Mouse (Mus musculus) spleen, adult 2 months (tissue): ENCODE results near the gene Slc39a13. TPM values are rescaled to one million over a fixed set of nuclear protein-coding genes. Genes with fewer than 3 reads are reported as not detected.

ENCODE experiments used
- DNase-seq, 2 experiments: peaks; one replicate each; pipeline versions ENCODE4 v3.0.0 to v3.0.0-alpha.2; 2012 to 2021; ENCODE audit warnings: low spot score in 2 of 2, low read depth in 1 of 2
- H3K27ac ChIP-seq: fragments of 200-500 bp; 2 replicates; pipeline ENCODE4 v1.5.1; 2012; ENCODE audit warnings: low read length, inconsistent platforms; ENCODE audit not compliant: insufficient read depth
- H3K27me3 ChIP-seq: fragments of 200-500 bp; 2 replicates; pipeline ENCODE4 v1.6.1; 2012; ENCODE audit warnings: mild to moderate bottlenecking, moderate library complexity, low read length, inconsistent platforms; ENCODE audit not compliant: control insufficient read depth, insufficient read depth
- H3K36me3 ChIP-seq: fragments of 200-500 bp; 2 replicates; pipeline ENCODE4 v1.6.1; 2012; ENCODE audit warnings: mild to moderate bottlenecking, low read length, inconsistent platforms; ENCODE audit not compliant: control insufficient read depth, insufficient read depth
- H3K4me1 ChIP-seq: fragments of 200-500 bp; 2 replicates; pipeline ENCODE4 v1.6.1; 2011; ENCODE audit warnings: inconsistent platforms; ENCODE audit not compliant: control insufficient read depth, insufficient read depth, insufficient read length
- H3K4me3 ChIP-seq: fragments of 200-500 bp; 2 replicates; pipeline ENCODE4 v1.5.1; 2011; ENCODE audit warnings: mild to moderate bottlenecking, inconsistent platforms; ENCODE audit not compliant: insufficient read depth, insufficient read length; ENCODE audit errors: extremely low read depth
- CTCF ChIP-seq: fragments of 200-500 bp; IDR thresholded peaks from 2 replicates; pipeline ENCODE4 v1.5.1; 2011; ENCODE audit warnings: mild to moderate bottlenecking, inconsistent platforms; ENCODE audit not compliant: insufficient read depth, insufficient read length, insufficient replicate concordance; ENCODE audit errors: extremely low read depth
- POLR2A ChIP-seq: fragments of 200-500 bp; IDR thresholded peaks from 2 replicates; pipeline ENCODE4 v1.6.1; 2011; ENCODE audit warnings: low read depth, low read length, inconsistent platforms
- WGBS: fragments of 180-500 bp; shearing (Covaris S2); methylation state at CpG from one replicate; pipeline ENCODE4 v1.1.7; 2018; 5-methylcytosine and 5-hydroxymethylcytosine counted together
- polyA plus RNA-seq: library from polyadenylated mRNA; depleted of rRNA; stranded (reverse); fragments of >200 nt; gene quantifications from 2 replicates; pipeline ENCODE4 v1.2.3, GENCODE M21; 2012

The Slc39a13 gene
- polyA plus RNA-seq, 1 experiment: 31.3 TPM

GRCm38 (mm10) chr2:91109241-91109640, 39.0 kb upstream of the Slc39a13 start:
- H3K4me3 ChIP-seq: no peak overlapping the region
- 91% methylated on average over 5 of the region's 5 CpGs for WGBS

GRCm38 (mm10) chr2:91108156-91108555, 37.9 kb upstream of the Slc39a13 start:
- DNase-seq: no peak
- no peaks in the 10 kb centered on the region for H3K27me3 ChIP-seq
- WGBS: 85% methylated on average over 3 of the region's 3 CpGs
- peaks cover 10% of the 10 kb centered on the region for H3K36me3 ChIP-seq
- H3K27ac ChIP-seq: no peak overlapping the region
- no peak overlapping the region for H3K4me3 ChIP-seq
- H3K4me1 ChIP-seq: no peaks in the 10 kb centered on the region
- TF ChIP-seq POLR2A (no peak), CTCF (no peak)

More at GRCm38 (mm10) chr2:91109241-91109640, 39.0 kb upstream of the Slc39a13 start:
- Histone ChIP-seq H3K27me3 (no peaks in the 10 kb centered on the region), H3K36me3 (peaks cover 15% of the 10 kb centered on the region), H3K4me1 (no peaks in the 10 kb centered on the region), H3K27ac (no peak overlapping the region)
- TF ChIP-seq CTCF (no peak), POLR2A (no peak)
- no peak for DNase-seq

- 12% methylated on average over 7 of the region's 7 CpGs for WGBS
Measured at GRCm38 (mm10) chr2:91101124-91101740, 31.0 kb upstream of the Slc39a13 start.

GRCm38 (mm10) chr2:91098156-91098555, 27.9 kb upstream of the Slc39a13 start:
- no peak for TF ChIP-seq POLR2A
- no peak for TF ChIP-seq CTCF
- H3K36me3 ChIP-seq: peaks cover 14% of the 10 kb centered on the region
- no peaks in the 10 kb centered on the region for H3K27me3 ChIP-seq
- peaks cover 10% of the 10 kb centered on the region; the same call in 1 of the 2 replicates for H3K4me1 ChIP-seq
- WGBS: 40% methylated on average over 2 of the region's 2 CpGs
- H3K4me3 ChIP-seq: peak overlapping the region; percentile 71
- DNase-seq: no peak
- peak overlapping the region; percentile 97 for H3K27ac ChIP-seq

More at GRCm38 (mm10) chr2:91101124-91101740, 31.0 kb upstream of the Slc39a13 start:
- H3K36me3 ChIP-seq: peaks cover 16% of the 10 kb centered on the region
- DNase-seq: peak; percentile 76 to 90
- no peak overlapping the region for H3K4me3 ChIP-seq
- H3K27me3 ChIP-seq: no peaks in the 10 kb centered on the region
- TF ChIP-seq POLR2A (no peak), CTCF (peak; percentile 97)
- no peak overlapping the region for H3K27ac ChIP-seq
- H3K4me1 ChIP-seq: peaks cover 5% of the 10 kb centered on the region; the same call in 1 of the 2 replicates

- Histone ChIP-seq H3K4me1 (peaks cover 10% of the 10 kb centered on the region; the same call in 1 of the 2 replicates), H3K27ac (peak overlapping the region; percentile 97), H3K4me3 (peak overlapping the region; percentile 71), H3K27me3 (no peaks in the 10 kb centered on the region), H3K36me3 (peaks cover 14% of the 10 kb centered on the region)
- 24% methylated on average over 10 of the region's 10 CpGs for WGBS
- peak in 1 of 2 experiments; percentile 52 for DNase-seq
- no peak for TF ChIP-seq POLR2A
- TF ChIP-seq CTCF: no peak
Measured at GRCm38 (mm10) chr2:91097015-91097414, 26.8 kb upstream of the Slc39a13 start.

- Histone ChIP-seq H3K4me1 (peaks cover 10% of the 10 kb centered on the region; the same call in 1 of the 2 replicates), H3K4me3 (peak overlapping the region; percentile 71), H3K36me3 (peaks cover 12% of the 10 kb centered on the region), H3K27ac (peak overlapping the region; percentile 97), H3K27me3 (no peaks in the 10 kb centered on the region)
- peak; percentile 44 for TF ChIP-seq POLR2A
- TF ChIP-seq CTCF: 0 out of 2 replicates have a peak, but pooled peaks have one; percentile 1
- peak; percentile 68 to 83 for DNase-seq
- 22% methylated on average over 14 of the region's 14 CpGs for WGBS
Measured at GRCm38 (mm10) chr2:91096524-91096923, 26.3 kb upstream of the Slc39a13 start.

- WGBS: 82% methylated on average over 6 of the region's 6 CpGs
- Histone ChIP-seq H3K27me3 (no peaks in the 10 kb centered on the region), H3K4me1 (peaks cover 20% of the 10 kb centered on the region; the same call in 1 of the 2 replicates), H3K36me3 (no peaks in the 10 kb centered on the region), H3K4me3 (no peak overlapping the region), H3K27ac (no peak overlapping the region)
- no peak for DNase-seq
- TF ChIP-seq POLR2A: no peak
Measured at GRCm38 (mm10) chr2:91090827-91091226, 20.6 kb upstream of the Slc39a13 start.
